Mouse (Mus musculus) thymus, adult 2 months (tissue): ENCODE data around the gene Twsg1.

Experiments
- CTCF ChIP-seq: fragments of 200-500 bp; IDR thresholded peaks from 2 replicates; pipeline ENCODE4 v1.5.1; 2012; ENCODE audit warnings: mild to moderate bottlenecking, control low read depth, low read length, moderate library complexity, borderline replicate concordance; ENCODE audit not compliant: control insufficient read depth, poor library complexity, insufficient read depth; ENCODE audit errors: extremely low read depth
- POLR2A ChIP-seq: fragments of 200-500 bp; IDR thresholded peaks from 2 replicates; pipeline ENCODE4 v1.6.1; 2012; ENCODE audit warnings: mild to moderate bottlenecking, low read length, control low read depth, moderate library complexity; ENCODE audit not compliant: control insufficient read depth, poor library complexity, insufficient read depth; ENCODE audit errors: extremely low read depth

GRCm38 (mm10) chr17:65933741-65934140, 17.3 kb downstream of the Twsg1 start:
- TF ChIP-seq CTCF (no peak), POLR2A (no peak)
